Mouse (Mus musculus) limb, embryonic 11.5 days (tissue): ENCODE results near the gene Stat5a. TPM values are rescaled to one million over a fixed set of nuclear protein-coding genes. Genes with fewer than 3 reads are reported as not detected.

Experiments
- ATAC-seq: fragments of 200-750 bp; cut with Nextera tagmentation; 2 replicates; pipeline ENCODE4 v1.8.0; 2017; ENCODE audit warnings: low read depth; ENCODE audit not compliant: insufficient number of reproducible peaks, low FRiP score, low TSS enrichment
- DNase-seq: peaks from one replicate; pipeline ENCODE4 v3.0.0-alpha.2; 2015; ENCODE audit warnings: low spot score
- H3K27ac ChIP-seq: fragments of 300-500 bp; sonication (generic); replicated peaks from 2 replicates; pipeline ENCODE4 v1.5.1; 2014; ENCODE audit warnings: low read depth, mild to moderate bottlenecking, low read length
- H3K27me3 ChIP-seq: fragments of 300-500 bp; sonication (generic); 2 replicates; pipeline ENCODE4 v1.6.1; 2014; ENCODE audit warnings: mild to moderate bottlenecking, low read length, mixed read lengths; ENCODE audit not compliant: control insufficient read depth, insufficient read depth
- H3K36me3 ChIP-seq: fragments of 300-500 bp; sonication (generic); 2 replicates; pipeline ENCODE4 v1.6.1; 2014; ENCODE audit warnings: mild to moderate bottlenecking, low read length, moderate library complexity, mixed read lengths; ENCODE audit not compliant: control insufficient read depth, insufficient read depth
- H3K4me1 ChIP-seq: fragments of 300-500 bp; sonication (generic); 2 replicates; pipeline ENCODE4 v1.6.1; 2014; ENCODE audit warnings: low read length, mixed read lengths; ENCODE audit not compliant: control insufficient read depth, insufficient read depth
- H3K4me2 ChIP-seq: fragments of 300-500 bp; sonication (generic); 2 replicates; pipeline ENCODE4 v1.6.1; 2014; ENCODE audit warnings: low read depth, mild to moderate bottlenecking, moderate library complexity; ENCODE audit not compliant: severe bottlenecking
- H3K4me3 ChIP-seq: fragments of 300-500 bp; sonication (generic); 2 replicates; pipeline ENCODE4 v1.5.1; 2014; ENCODE audit warnings: low read depth, low read length
- H3K9ac ChIP-seq: fragments of 300-500 bp; sonication (generic); 2 replicates; pipeline ENCODE4 v1.6.1; 2014; ENCODE audit warnings: mild to moderate bottlenecking, low read length
- H3K9me3 ChIP-seq: fragments of 300-500 bp; sonication (generic); 2 replicates; pipeline ENCODE4 v1.6.1; 2016; ENCODE audit warnings: low read length; ENCODE audit not compliant: control insufficient read depth
- WGBS: fragments of 180-500 bp; shearing (Covaris S2); extraction: QIAGEN DNeasy Blood & Tissue Kit; methylation state at CpG from one replicate; pipeline ENCODE4 v1.1.7; 2014; 5-methylcytosine and 5-hydroxymethylcytosine counted together
- polyA plus RNA-seq: library from polyadenylated mRNA; unstranded; fragments of >200 nt; fragmentation: Nextera tagmentation; extraction: Ambion mirVana; gene quantifications from 2 replicates; pipeline ENCODE4 v1.2.1, GENCODE M21; 2014

Gene Stat5a
- polyA plus RNA-seq, 1 experiment from 2014 or later, result 1.9 TPM

- Histone ChIP-seq H3K9ac (no peak overlapping the region), H3K9me3 (no peaks in the 10 kb centered on the region), H3K27me3 (no peaks in the 10 kb centered on the region), H3K4me3 (no peak overlapping the region), H3K27ac (no peak overlapping the region), H3K36me3 (peaks cover 8% of the 10 kb centered on the region; the same call in 1 of the 2 replicates), H3K4me1 (no peaks in the 10 kb centered on the region), H3K4me2 (no peak overlapping the region)
- DNase-seq (no peak), ATAC-seq (no peak)
- WGBS, result 86% methylated on average over 16 of the region's 16 CpGs
These were observed 39.5 kb downstream of the Stat5a start for GRCm38 (mm10) chr11:100898441-100899199.

GRCm38 (mm10) chr11:100904580-100905351 is 45.6 kb downstream of the Stat5a start:
- DNase-seq (no peak), ATAC-seq (no peak)
- WGBS, result 83% methylated on average over 15 of the region's 20 CpGs
- no peak overlapping the region for H3K9ac ChIP-seq
- no peak overlapping the region for H3K27ac ChIP-seq
- no peak overlapping the region for H3K4me3 ChIP-seq
- H3K27me3 ChIP-seq, result no peaks in the 10 kb centered on the region
- no peak overlapping the region for H3K4me2 ChIP-seq
- H3K4me1 ChIP-seq, result no peaks in the 10 kb centered on the region
- no peaks in the 10 kb centered on the region for H3K9me3 ChIP-seq
- H3K36me3 ChIP-seq, result peaks cover 13% of the 10 kb centered on the region; the same call in 1 of the 2 replicates

GRCm38 (mm10) chr11:100905929-100906328 is 46.8 kb downstream of the Stat5a start:
- Histone ChIP-seq H3K4me3 (no peak overlapping the region), H3K4me1 (no peaks in the 10 kb centered on the region), H3K27me3 (no peaks in the 10 kb centered on the region), H3K4me2 (no peak overlapping the region), H3K27ac (no peak overlapping the region), H3K36me3 (peaks cover 13% of the 10 kb centered on the region; the same call in 1 of the 2 replicates), H3K9me3 (no peaks in the 10 kb centered on the region), H3K9ac (no peak overlapping the region)
- ATAC-seq (no peak), DNase-seq (no peak)
- 59% methylated on average over 1 of the region's 1 CpGs for WGBS

GRCm38 (mm10) chr11:100906885-100907284 is 47.7 kb downstream of the Stat5a start:
- H3K36me3 ChIP-seq, result peaks cover 12% of the 10 kb centered on the region; the same call in 1 of the 2 replicates
- 88% methylated on average over 4 of the region's 4 CpGs for WGBS

GRCm38 (mm10) chr11:100908112-100908511 is 49.0 kb downstream of the Stat5a start:
- H3K4me2 ChIP-seq, result no peak overlapping the region
- no peaks in the 10 kb centered on the region for H3K27me3 ChIP-seq
- DNase-seq, result no peak
- no peak overlapping the region for H3K4me3 ChIP-seq
- ATAC-seq, result no peak
- H3K9ac ChIP-seq, result no peak overlapping the region
- peaks cover 8% of the 10 kb centered on the region; the same call in 1 of the 2 replicates for H3K36me3 ChIP-seq
- 62% methylated on average over 2 of the region's 2 CpGs for WGBS
- no peaks in the 10 kb centered on the region for H3K4me1 ChIP-seq
- no peak overlapping the region for H3K27ac ChIP-seq
- no peaks in the 10 kb centered on the region for H3K9me3 ChIP-seq

More at GRCm38 (mm10) chr11:100906885-100907284, 47.7 kb downstream of the Stat5a start:
- no peak overlapping the region for H3K27ac ChIP-seq
- ATAC-seq (no peak), DNase-seq (no peak)
- H3K27me3 ChIP-seq, result no peaks in the 10 kb centered on the region
- no peak overlapping the region for H3K4me3 ChIP-seq
- H3K9ac ChIP-seq, result no peak overlapping the region
- H3K4me1 ChIP-seq, result no peaks in the 10 kb centered on the region
- H3K4me2 ChIP-seq, result no peak overlapping the region
- no peaks in the 10 kb centered on the region for H3K9me3 ChIP-seq

- DNase-seq (no peak), ATAC-seq (no peak)
- Histone ChIP-seq H3K4me3 (no peak overlapping the region), H3K4me1 (no peaks in the 10 kb centered on the region), H3K9me3 (no peaks in the 10 kb centered on the region), H3K36me3 (peaks cover 5% of the 10 kb centered on the region; the same call in 1 of the 2 replicates), H3K4me2 (no peak overlapping the region), H3K27me3 (no peaks in the 10 kb centered on the region), H3K27ac (no peak overlapping the region), H3K9ac (no peak overlapping the region)
- 87% methylated on average over 9 of the region's 9 CpGs for WGBS
These were observed 49.4 kb downstream of the Stat5a start for GRCm38 (mm10) chr11:100908567-100908966.

- H3K9ac ChIP-seq, result no peak overlapping the region
- 0 out of 2 replicates have a peak, but pooled peaks cover 2% of the 10 kb centered on the region for H3K9me3 ChIP-seq
- H3K36me3 ChIP-seq, result no peaks in the 10 kb centered on the region
- H3K4me1 ChIP-seq, result no peaks in the 10 kb centered on the region
- no peaks in the 10 kb centered on the region for H3K27me3 ChIP-seq
- no peak overlapping the region for H3K4me3 ChIP-seq
- H3K4me2 ChIP-seq, result no peak overlapping the region
- DNase-seq (no peak), ATAC-seq (no peak)
- 91% methylated on average over 17 of the region's 17 CpGs for WGBS
- H3K27ac ChIP-seq, result no peak overlapping the region
These were observed 53.4 kb downstream of the Stat5a start for GRCm38 (mm10) chr11:100912401-100913155.

GRCm38 (mm10) chr11:100914415-100914814 is 55.3 kb downstream of the Stat5a start:
- Histone ChIP-seq H3K4me1 (no peaks in the 10 kb centered on the region), H3K27me3 (no peaks in the 10 kb centered on the region), H3K27ac (no peak overlapping the region), H3K36me3 (no peaks in the 10 kb centered on the region), H3K4me2 (no peak overlapping the region), H3K9me3 (0 out of 2 replicates have a peak, but pooled peaks cover 2% of the 10 kb centered on the region), H3K4me3 (no peak overlapping the region), H3K9ac (no peak overlapping the region)
- ATAC-seq, result no peak
- WGBS, result 83% methylated on average over 5 of the region's 5 CpGs
- DNase-seq, result no peak
